Comparison of ENCODE assay signal across 7 mouse cellular contexts in the genomic region with DNA sequence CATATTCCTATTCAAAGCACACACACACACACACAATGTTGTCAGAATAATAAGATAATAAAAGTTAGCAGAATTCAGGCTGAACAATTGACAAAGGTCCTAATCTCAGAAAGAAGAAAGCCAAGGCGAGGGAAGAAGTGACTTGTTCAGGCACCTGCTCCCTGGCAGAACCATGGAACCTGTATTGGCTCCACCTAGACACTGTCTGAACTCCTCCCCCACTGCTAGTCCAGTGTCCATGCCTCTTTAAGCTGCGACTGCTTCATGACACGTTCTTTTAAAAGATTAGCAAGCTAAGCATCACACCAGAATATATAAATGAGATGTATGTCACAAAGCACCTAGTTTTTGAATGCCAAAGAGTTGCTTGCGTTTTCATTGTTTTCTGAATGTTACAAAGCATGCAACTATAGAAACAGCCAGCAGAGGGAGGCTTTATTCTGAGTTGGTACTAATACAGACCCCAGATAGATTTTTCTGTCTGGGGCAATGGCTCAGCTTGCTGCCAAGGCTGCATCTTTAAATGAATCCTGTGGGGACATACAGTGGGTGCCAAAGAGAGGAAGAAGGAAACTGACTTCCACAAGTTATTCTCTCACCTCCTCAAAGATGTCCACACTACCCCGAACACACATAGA. TPM values are rescaled to one million over a fixed set of nuclear protein-coding genes. Genes with fewer than 3 reads are reported as not detected.
DNase-seq lines count a peak whose midpoint lies in the region; ATAC-seq lines count a peak whose summit lies in the region.

No protein-coding gene starts in this region.

- ATAC-seq in midbrain, embryonic 11.5 days (ENCODE audit: low FRiP score) = peak; percentile 75
- peak; percentile 86 for ATAC-seq in forebrain, embryonic 14.5 days
- peak; percentile 79 for ATAC-seq in kidney, embryonic 14.5 days (ENCODE audit: low FRiP score, low TSS enrichment)
- ATAC-seq in stomach, embryonic 14.5 days (ENCODE audit: insufficient number of reproducible peaks, insufficient read depth, low FRiP score, low read depth) = peak; percentile 64; the same call in 1 of the 2 replicates

- H3K36me3 ChIP-seq in midbrain, embryonic 11.5 days (ENCODE audit: control insufficient read depth, insufficient read depth, low read length) = no peaks in the 10 kb centered on the region
- no peaks in the 10 kb centered on the region for H3K36me3 ChIP-seq in midbrain, embryonic 10.5 days
- H3K36me3 ChIP-seq in forebrain, embryonic 14.5 days (ENCODE audit: control insufficient read depth, insufficient read depth, low read length) = no peaks in the 10 kb centered on the region
- no peaks in the 10 kb centered on the region for H3K36me3 ChIP-seq in kidney, embryonic 14.5 days (ENCODE audit: control insufficient read depth, insufficient read depth, low read length)
- no peaks in the 10 kb centered on the region for H3K36me3 ChIP-seq in stomach, embryonic 14.5 days (ENCODE audit: control insufficient read depth, insufficient read depth, low read length)

- peak; percentile 92 for DNase-seq in midbrain, embryonic 11.5 days (ENCODE audit: low spot score, missing footprints)
- DNase-seq in midbrain, embryonic 10.5 days (ENCODE audit: low spot score) = no peak
- DNase-seq in brain, adult 2 months (ENCODE audit: low read depth, low spot score) = peak; percentile 68
- DNase-seq in forebrain, embryonic 14.5 days (ENCODE audit: low spot score) = peak; percentile 87
- DNase-seq in lung, postnatal 25 days (ENCODE audit: low spot score) = peak; percentile 23

- 34% methylated on average over 5 of the region's 5 CpGs for WGBS in midbrain, embryonic 11.5 days
- WGBS in midbrain, embryonic 10.5 days = 35% methylated on average over 5 of the region's 5 CpGs
- WGBS in forebrain, embryonic 14.5 days = 28% methylated on average over 5 of the region's 5 CpGs
- 32% methylated on average over 5 of the region's 5 CpGs for WGBS in kidney, embryonic 14.5 days
- WGBS in stomach, embryonic 14.5 days = 29% methylated on average over 5 of the region's 5 CpGs

- peaks cover 5% of the 10 kb centered on the region; the same call in 1 of the 2 replicates for H3K4me1 ChIP-seq in midbrain, embryonic 11.5 days (ENCODE audit: control insufficient read depth, insufficient read depth, low read length)
- peaks cover 23% of the 10 kb centered on the region for H3K4me1 ChIP-seq in midbrain, embryonic 10.5 days
- H3K4me1 ChIP-seq in forebrain, embryonic 14.5 days (ENCODE audit: control insufficient read depth, insufficient read depth, low read length) = peaks cover 3% of the 10 kb centered on the region; the same call in 1 of the 2 replicates
- no peaks in the 10 kb centered on the region; the same call in 1 of the 2 replicates for H3K4me1 ChIP-seq in kidney, embryonic 14.5 days (ENCODE audit: control insufficient read depth, insufficient read depth, low read length)
- H3K4me1 ChIP-seq in stomach, embryonic 14.5 days (ENCODE audit: control insufficient read depth, insufficient read depth, low read length) = 0 out of 2 replicates have a peak, but pooled peaks cover 5% of the 10 kb centered on the region

- H3K9ac ChIP-seq in midbrain, embryonic 11.5 days (ENCODE audit: low read length) = no peak overlapping the region
- H3K9ac ChIP-seq in forebrain, embryonic 14.5 days (ENCODE audit: low read length) = no peak overlapping the region
- H3K9ac ChIP-seq in kidney, embryonic 14.5 days (ENCODE audit: low read depth, low read length) = no peak overlapping the region
- H3K9ac ChIP-seq in stomach, embryonic 14.5 days (replicated peaks; ENCODE audit: low read depth, low read length) = no peak overlapping the region

- no peak overlapping the region for H3K4me2 ChIP-seq in midbrain, embryonic 11.5 days
- peak overlapping the region; percentile 25; the same call in 1 of the 2 replicates for H3K4me2 ChIP-seq in forebrain, embryonic 14.5 days (ENCODE audit: low read length)
- H3K4me2 ChIP-seq in kidney, embryonic 14.5 days (replicated peaks; ENCODE audit: low read depth, low read length) = no peak overlapping the region
- H3K4me2 ChIP-seq in stomach, embryonic 14.5 days (replicated peaks; ENCODE audit: low read depth, low read length) = no peak overlapping the region

- H3K9me3 ChIP-seq in midbrain, embryonic 11.5 days (ENCODE audit: control insufficient read depth, low read length) = no peaks in the 10 kb centered on the region
- H3K9me3 ChIP-seq in midbrain, embryonic 10.5 days (replicated peaks) = no peaks in the 10 kb centered on the region
- H3K9me3 ChIP-seq in forebrain, embryonic 14.5 days (replicated peaks; ENCODE audit: control insufficient read depth, low read length) = no peaks in the 10 kb centered on the region
- H3K9me3 ChIP-seq in kidney, embryonic 14.5 days (ENCODE audit: control insufficient read depth, low read length) = no peaks in the 10 kb centered on the region
- H3K9me3 ChIP-seq in stomach, embryonic 14.5 days (ENCODE audit: control insufficient read depth, low read depth, low read length) = no peaks in the 10 kb centered on the region

- H3K27ac ChIP-seq in midbrain, embryonic 11.5 days (ENCODE audit: low read depth, low read length) = no peak overlapping the region
- H3K27ac ChIP-seq in midbrain, embryonic 10.5 days (replicated peaks) = no peak overlapping the region
- no peak overlapping the region for H3K27ac ChIP-seq in forebrain, embryonic 14.5 days (ENCODE audit: low read depth, low read length)
- no peak overlapping the region for H3K27ac ChIP-seq in kidney, embryonic 14.5 days (ENCODE audit: low read depth, low read length)
- no peak overlapping the region for H3K27ac ChIP-seq in stomach, embryonic 14.5 days (ENCODE audit: low read length)

- no peak overlapping the region for H3K4me3 ChIP-seq in midbrain, embryonic 11.5 days (ENCODE audit: low read depth, low read length)
- no peak overlapping the region for H3K4me3 ChIP-seq in midbrain, embryonic 10.5 days
- no peak overlapping the region for H3K4me3 ChIP-seq in forebrain, embryonic 14.5 days (ENCODE audit: low read depth, low read length)
- no peak overlapping the region for H3K4me3 ChIP-seq in kidney, embryonic 14.5 days (ENCODE audit: low read length)
- no peak overlapping the region for H3K4me3 ChIP-seq in stomach, embryonic 14.5 days (ENCODE audit: low read depth, low read length)

- no peaks in the 10 kb centered on the region for H3K27me3 ChIP-seq in midbrain, embryonic 11.5 days (ENCODE audit: control insufficient read depth, insufficient read depth, low read length)
- H3K27me3 ChIP-seq in midbrain, embryonic 10.5 days (ENCODE audit: low read depth, poor library complexity, severe bottlenecking) = no peaks in the 10 kb centered on the region
- no peaks in the 10 kb centered on the region for H3K27me3 ChIP-seq in forebrain, embryonic 14.5 days (replicated peaks; ENCODE audit: control insufficient read depth, insufficient read depth, low read length)
- H3K27me3 ChIP-seq in kidney, embryonic 14.5 days (ENCODE audit: control insufficient read depth, insufficient read depth, low read length) = no peaks in the 10 kb centered on the region
- H3K27me3 ChIP-seq in stomach, embryonic 14.5 days (ENCODE audit: control insufficient read depth, insufficient read depth, low read length) = no peaks in the 10 kb centered on the region

RNA-seq across cellular contexts. Expression of a gene that starts 59.4 kb away (rescaled TPM):
- polyA plus RNA-seq in midbrain, embryonic 11.5 days (2014; fragmentation: Nextera tagmentation; extraction: Ambion mirVana) = 5.7 and 6.8 TPM in 2 replicates
- 3.9 and 5.1 TPM in 2 replicates for polyA plus RNA-seq in midbrain, embryonic 10.5 days (2016; fragmentation: Nextera tagmentation; extraction: Ambion mirVana)
- 17.7 and 25.3 TPM in 2 replicates for polyA plus RNA-seq in forebrain, embryonic 14.5 days (2014; fragmentation: Nextera tagmentation; extraction: Ambion mirVana)
- 23.9 and 32.4 TPM in 2 replicates for polyA plus RNA-seq in kidney, embryonic 14.5 days (2014; fragmentation: Nextera tagmentation; extraction: Ambion mirVana)
- polyA plus RNA-seq in stomach, embryonic 14.5 days (2014; fragmentation: Nextera tagmentation; extraction: Ambion mirVana) = 15.7 and 16.8 TPM in 2 replicates
